Mouse (Mus musculus) ovary, postnatal 14 days (tissue): Measurements from ENCODE around the gene Zfp799.
A peak's percentile ranks its signal among the peaks of the same experiment; 100 is the strongest.
"Not testable (repeated sequence)": the region's sequence is repeated elsewhere in the genome, so short reads cannot be mapped to it uniquely, and the experiment has no call there.

Experiments
- DNase-seq: peaks from one replicate; pipeline ENCODE4 v3.0.0; 2022; ENCODE audit warnings: low spot score

The Zfp799 gene

DNA sequence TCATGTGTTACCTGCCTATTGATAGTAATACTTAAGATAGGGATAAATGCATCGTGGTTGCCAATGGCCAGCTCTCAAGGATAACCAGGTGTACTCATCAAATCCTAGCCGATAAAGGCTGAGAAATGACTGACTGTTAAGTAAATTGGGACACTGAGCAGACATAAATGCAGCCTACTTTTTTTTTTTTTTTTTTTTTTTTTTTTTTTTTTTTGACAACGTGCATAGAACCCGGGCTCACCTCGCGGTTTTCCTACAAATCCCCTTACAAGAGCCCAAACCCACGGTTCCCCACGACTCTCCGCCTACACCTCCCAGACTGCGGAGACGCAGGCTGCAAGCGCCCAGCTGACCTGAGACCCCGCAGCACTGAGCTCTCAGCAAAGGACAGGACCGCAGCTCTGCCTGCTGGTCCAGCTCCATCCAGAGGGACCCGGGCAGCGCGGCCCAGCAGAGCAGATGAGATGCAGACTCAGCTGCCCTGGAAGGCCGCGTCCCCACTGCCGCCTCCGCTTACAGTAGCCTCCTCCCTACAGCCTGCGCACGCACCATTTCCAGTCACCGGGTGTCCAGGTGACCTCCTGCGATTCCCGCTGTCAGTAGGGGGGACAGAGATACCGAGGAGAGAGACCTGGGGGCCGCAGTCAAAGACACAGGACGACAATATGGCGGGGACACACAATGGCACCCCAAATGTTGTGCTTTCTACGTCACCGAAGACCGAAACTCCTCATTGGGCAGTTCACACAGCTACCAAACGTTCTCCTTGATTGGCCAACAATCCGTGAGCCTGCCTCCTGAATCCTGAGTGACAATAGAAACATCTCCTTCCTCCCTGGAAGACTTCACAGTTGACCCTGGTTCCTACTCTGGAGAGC lies at the start of gene Zfp799:
Gene Zfp799, minus strand, starts transcription at position 722 of the 878 bp plus-strand sequence.
- DNase-seq, result peak; percentile 66

DNA sequence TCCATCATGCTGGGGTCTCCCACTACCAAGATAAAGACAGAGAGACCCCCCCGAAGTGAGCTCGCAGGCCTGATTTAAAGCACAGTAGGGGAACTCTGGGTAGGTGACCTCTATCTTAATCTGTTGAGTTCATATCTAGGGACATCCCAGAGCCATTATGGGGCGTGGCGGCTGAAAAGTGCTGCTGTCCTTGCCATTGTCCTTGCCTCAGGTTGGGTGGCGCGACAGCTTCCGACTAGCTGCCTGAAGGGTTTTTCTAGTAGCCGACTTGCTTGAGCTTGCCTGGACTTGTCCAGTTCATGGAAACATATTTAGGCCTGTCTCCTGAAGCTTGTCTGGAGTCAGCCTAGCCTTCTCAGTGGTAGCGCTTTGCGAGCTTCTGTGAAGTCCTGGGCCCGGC lies 48.7 kb upstream of the Zfp799 start:
- no peak for DNase-seq

DNA sequence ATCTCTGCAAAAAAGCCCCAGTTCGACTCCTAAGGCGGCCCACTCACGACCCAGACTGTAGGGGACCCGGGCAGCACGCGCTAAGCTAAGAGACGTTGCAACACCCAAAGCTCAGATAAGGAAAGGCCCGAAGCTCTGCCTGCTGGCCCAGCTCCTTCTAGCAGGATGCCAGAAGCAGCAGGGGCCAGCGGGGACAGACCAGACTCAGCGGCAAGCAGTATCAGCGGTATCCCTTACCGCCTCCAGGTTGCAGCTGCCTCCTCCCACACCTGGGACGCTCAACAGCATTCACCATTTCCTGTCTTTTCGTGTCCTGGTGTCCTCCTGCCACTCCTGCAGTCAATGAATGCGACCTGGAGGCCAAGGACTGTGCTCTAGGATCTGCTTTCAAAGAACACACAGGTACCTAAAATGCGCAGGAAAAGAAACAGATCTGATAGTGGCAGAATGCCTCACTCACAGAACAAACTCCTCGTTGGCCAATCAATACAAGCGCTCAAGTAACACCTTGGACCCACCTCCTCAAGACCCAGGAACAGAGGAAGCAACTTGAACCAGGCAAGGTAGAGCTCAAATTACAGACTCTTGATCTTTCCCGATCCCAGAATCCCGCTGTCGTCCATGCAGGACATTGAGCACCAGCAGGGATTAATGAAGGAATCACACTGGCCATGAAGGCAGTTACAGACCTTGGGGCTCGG lies 47.6 kb upstream of the Zfp799 start:
- DNase-seq, result no peak

DNA sequence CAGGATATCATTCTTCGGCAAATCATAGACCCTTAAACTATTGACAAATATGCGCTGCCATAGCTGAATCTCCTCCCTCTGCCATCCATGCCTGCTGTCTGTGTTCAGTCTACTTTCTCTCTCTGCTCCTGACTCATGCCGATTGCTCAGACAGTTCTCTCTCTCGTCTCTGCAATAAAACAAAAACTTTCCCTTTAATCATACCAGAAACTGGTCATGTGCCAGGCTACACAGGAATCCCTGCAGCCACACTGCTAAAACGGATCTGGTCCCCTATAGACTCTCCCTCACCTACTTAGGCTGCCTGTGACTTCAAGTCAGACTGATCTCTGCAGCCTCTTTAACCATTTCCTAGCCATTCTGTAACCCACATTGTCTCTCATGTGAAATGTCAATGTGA lies 42.6 kb upstream of the Zfp799 start:
- no peak for DNase-seq

DNA sequence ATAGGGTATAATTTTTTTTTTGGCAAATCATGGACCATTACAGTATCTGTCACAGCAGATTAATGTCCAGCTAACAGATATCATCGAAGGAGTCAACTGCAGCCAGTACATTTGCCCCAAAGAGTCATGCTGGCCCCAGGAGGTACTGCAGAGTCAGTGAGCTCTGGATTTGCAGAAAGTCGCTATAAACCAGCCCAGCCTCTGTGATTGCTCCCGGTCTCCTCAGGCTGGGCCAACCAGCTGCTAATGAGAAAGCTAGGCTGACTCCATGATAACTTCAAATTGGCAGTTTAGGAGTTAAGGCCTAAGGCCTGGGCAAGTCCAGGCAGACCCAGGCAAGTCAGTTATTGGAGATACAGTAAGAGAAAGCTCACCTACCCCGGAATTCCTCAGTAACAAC lies 42.0 kb upstream of the Zfp799 start:
- no peak for DNase-seq

DNA sequence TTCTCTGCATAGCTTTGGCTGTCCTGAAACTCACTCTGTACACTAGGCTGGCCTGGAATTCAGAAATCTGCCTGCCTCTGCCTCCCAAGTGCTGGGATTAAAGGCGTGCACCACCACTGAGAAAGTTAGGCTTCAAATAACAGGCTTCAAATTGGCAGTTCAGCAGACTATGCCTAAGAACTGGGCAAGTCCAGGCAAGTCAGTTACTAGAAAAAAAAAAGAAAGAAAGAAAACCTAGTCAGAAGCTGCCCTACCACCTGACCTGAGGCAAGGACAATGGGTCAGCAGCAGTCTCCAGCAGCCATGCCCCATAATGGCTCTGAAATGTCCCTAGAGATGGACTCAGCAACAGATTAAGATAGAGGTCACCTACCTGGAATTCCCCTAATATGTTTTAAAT lies 41.4 kb upstream of the Zfp799 start:
- DNase-seq, result no peak

DNA sequence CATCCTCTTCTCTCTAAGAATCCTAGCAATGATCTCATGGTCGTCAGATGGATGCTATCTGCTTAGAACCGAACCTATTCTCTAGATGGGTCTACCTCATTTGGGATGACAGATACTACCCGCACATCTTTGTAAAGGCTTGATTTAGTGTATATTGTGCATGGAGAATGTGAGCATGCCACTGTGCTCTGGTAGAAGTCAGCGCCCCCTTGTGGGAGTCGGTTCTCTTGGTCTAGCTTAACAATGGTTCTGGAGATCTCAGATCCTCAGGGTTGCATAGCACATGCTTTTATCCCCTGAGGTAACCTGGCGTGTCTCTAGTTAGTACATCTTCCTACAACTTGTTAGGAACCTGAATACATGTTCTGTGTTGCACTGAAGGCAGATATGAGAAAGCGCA lies 37.2 kb upstream of the Zfp799 start:
- not testable (repeated sequence) for DNase-seq

DNA sequence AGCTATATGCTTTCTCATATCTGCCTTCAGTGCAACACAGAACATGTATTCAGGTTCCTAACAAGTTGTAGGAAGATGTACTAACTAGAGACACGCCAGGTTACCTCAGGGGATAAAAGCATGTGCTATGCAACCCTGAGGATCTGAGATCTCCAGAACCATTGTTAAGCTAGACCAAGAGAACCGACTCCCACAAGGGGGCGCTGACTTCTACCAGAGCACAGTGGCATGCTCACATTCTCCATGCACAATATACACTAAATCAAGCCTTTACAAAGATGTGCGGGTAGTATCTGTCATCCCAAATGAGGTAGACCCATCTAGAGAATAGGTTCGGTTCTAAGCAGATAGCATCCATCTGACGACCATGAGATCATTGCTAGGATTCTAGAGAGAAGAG lies 26.7 kb upstream of the Zfp799 start:
- DNase-seq, result not testable (repeated sequence)

DNA sequence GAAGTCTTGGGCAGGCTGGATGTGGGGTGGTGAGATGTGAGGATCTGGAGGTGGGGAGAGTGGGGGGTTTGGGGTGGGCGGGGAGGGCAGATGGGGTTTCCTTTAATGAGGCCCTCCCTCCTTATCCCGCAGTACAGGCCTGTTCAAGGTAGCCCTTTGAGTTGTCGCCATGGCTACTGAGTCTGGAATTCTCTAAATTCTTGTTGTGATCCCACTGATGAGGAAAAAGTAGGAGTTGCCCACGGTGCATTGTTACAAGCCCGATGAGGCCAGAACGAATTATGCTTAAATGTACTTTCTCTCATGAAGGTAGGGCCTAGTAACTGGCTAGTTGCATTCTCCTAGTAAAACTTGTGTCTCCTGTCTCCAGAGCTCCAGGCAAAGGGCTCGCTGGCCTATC lies 21.5 kb upstream of the Zfp799 start:
- DNase-seq, result no peak

DNA sequence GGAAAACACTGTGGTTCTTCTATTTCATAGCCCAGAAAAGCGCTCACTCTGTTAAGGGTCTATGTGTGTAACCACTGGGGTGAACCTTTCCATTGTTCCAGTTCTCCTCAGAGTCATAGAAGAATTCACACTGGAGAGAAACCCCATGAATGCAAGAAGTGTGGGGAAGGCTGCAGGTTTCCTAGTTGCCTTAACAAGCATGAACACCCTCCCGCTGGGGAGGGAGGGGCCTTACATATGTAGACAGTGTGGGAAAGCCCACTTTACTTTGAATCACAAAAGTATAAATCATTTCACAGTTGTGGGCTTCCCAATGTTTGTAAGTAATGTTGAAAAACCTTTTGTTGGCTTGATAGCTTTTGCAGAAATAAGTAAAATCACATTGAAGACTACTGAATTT lies 11.3 kb upstream of the Zfp799 start:
- DNase-seq, result no peak

DNA sequence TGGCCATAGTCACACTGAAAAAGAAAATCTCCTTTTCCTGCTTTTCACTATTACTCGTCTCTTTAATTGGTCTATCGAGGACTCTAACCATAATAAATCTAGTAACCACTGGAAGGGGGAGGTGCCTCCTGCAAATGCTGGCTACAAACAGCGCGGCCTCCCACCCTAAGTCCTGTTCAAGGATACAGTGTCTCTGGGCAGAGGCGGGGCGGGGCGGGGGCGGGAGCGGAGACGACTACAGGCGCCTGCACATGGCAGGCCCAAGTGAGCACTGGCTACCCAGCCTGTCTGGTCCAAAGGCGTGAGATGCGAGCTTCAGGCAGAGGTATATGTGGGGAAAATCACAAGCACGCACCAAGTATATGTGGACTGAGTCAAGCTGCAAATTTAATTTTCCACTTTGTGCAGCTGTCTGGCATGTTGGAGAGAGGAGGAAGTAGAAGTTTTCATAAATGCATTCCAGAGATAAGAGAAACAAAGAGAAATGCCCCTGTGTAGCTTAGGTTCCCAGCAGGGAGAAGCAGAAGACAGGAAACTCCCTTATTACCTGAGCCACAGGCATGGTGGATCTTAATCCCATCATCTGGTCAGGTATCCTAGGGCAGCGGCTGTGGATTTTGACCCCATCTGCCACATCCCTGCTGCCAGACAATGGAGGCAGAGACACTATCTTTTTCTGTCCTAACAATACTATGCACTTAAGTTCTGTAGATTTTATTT lies 9.2 kb upstream of the Zfp799 start:
- no peak for DNase-seq

DNA sequence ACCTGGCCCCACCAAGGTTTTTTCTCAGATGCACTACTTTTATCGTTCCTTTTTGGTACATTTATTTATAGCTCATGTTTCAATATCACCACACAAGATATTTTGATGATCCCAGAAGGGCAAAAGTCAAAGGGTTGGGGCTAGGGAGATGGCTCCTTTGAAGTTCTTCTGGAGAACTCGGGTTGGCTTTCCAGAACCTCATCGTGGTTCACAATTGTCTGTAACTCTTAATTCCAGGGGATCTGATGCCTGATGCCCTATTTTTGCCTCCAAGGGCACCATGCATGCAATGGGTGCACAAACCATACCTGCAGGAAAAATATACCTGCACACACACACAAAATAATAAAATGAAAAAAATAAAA lies 339 bp upstream of the Zfp799 start:
- DNase-seq, result no peak

DNA sequence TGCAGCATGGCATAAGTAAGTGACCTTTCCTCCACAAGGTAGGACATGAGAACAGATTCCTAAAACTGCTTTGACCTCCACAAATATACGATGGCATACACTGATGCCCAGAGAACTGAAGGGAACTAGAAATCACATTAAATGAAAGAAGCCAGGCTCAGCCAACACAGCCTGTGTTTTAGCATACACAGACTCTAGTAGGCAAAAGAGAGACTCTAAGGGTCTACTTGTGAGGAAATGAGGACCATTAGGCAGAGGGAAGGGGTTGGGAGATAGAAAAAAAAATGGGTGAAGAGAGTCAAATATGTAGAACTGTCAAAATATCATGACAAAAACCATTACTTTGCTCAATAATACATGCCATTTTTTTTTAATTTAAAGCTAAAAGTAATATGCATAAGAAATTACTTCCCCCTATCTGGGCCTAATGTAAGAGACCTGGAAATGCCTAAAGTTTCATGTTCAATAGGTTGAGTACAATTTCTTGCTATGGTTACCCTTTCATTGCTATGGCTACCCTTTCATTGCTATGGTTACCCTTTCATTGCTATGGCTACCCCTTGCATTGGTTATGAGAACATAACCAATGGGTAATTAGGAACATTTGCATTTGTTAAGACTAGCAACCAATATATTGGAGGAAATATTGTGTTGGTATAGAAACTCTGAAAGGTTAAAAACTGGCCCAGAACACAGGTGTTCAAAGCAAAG lies 13.8 kb downstream of the Zfp799 start:
- DNase-seq, result no peak

DNA sequence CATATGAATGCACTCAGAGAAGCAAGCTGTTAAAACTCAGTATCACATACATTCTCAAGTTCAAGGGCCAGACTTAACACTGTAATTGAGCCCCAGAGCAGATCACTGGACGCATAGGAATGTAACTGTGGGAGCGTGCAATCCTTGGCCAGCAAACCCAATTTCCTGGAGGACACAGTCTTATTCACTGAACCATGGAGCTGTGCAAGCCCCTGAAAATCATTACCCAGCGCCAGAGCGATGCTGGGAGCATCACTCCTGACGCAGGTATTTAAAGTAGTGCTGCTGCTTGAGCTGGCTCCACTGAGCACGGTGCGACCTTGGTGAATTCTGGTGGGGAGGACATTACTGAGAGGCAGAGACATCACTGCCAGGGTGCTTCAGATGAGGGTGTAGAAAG lies 15.9 kb downstream of the Zfp799 start:
- DNase-seq, result no peak

DNA sequence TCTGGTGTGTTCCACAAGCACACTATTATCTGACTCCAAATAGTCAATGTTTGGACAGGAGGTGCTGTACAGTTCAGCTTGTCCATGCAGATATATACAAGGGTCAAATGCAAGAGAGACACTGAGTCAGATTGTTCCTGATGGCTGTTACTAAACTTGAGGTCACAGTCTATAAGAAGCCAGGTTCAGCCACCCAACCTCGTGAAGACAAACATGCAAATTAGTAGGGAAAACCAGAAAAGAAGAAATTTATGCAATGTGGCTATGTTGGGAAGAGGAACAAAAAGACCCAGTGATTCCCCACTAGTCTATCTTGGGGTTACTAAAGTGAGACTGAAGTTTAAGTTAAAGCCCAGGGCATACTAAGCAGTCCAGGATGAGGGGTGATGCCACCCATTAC lies 19.4 kb downstream of the Zfp799 start:
- DNase-seq, result no peak

DNA sequence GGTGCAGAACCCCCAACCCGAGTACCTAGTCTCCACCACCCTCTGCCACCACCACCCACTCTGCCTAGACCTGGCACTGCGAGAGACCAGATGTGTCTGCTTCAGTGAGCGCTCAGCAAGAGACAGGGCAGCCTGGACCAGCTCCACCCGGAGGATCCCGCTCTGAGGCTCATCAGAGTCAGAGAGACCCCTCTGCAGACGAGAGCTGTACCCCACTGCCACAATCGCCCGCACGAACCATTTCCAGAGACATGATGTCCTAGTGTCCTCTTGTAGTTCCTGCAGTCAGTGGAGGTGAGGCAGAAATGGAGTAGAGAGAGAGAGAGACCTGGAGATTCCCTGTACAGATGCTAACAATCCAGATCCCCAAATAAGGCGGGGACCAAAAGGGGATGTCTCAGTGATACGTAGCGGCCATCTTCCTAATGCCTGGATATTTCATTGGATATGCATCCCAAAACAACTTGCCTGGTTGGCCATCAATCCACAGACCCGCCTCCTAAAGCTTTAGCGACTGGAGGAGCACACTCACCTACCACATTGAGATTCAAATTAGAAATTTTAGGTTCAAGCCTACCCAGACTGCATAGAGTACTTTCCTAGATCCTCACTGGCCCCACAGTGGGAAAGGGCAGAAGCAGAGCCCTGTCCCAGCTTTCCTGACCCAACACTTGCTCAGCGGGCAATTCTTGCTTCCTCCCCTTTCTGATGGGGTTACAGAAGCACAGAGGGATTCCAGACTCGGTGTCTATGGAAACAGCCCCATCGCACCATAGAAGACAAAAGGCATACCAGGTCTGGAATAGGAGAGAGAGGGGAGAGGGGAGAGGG lies 20.3 kb downstream of the Zfp799 start, which contains the start of gene Zfp811:
Gene Zfp811, minus strand, starts transcription at position 388 of the 831 bp plus-strand sequence.
- peak; percentile 15 for DNase-seq

DNA sequence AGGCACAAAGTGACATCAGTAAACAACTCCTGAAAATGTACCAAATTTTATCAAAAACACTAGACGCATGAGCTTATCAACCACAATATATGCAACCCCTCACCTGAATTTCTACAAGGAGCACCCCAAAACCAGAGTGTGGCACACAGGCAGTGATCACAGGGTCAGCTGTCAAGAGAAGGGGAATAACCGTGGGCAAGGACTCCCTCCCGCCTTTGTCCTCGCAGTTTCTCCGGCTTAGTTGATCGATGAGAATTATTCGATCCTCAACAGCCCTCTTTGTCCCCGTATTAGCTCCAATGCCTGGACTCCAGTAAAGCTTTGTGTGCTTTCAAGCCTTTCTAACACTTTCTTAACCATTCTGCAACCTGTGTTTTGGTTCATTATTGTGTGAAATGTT lies 21.1 kb downstream of the Zfp799 start:
- DNase-seq, result no peak

DNA sequence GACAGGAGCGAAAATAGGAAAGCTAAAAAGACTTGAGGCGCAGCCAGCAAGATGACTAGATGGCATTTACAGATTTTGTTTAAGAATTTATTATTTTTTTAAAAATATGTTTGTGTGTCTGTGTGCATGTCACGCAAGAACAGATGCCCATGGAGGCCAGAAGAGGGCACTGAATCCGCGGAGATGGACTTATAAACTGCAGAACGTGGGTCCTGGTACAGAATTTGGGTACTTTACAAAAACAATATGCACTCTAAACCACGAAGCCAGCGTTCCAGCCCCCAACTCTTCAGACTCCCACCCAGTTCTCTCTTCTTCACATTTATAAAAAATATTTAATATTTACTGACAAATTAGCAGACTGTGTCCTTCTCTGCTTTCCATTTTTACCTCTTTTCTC lies 40.8 kb downstream of the Zfp799 start:
- DNase-seq, result no peak

DNA sequence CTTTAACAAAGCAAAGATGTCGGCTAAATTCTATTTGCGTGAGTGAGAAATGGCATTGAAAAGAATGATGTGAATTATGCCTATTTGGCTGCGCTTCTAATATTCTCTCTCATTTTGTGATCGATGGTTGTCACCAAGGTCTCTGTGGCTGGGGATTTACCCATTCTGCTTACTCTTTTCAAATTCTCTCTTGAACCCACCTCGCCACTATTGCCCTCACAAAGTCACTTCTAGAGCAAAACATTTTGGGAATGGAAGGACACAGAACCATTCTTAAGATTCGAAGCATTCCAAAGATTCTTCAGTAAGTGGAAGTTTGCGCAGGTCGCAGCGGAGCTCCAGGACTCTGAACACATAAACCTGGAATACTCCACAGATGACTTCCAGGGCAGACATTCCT lies 41.5 kb downstream of the Zfp799 start:
- no peak for DNase-seq

DNA sequence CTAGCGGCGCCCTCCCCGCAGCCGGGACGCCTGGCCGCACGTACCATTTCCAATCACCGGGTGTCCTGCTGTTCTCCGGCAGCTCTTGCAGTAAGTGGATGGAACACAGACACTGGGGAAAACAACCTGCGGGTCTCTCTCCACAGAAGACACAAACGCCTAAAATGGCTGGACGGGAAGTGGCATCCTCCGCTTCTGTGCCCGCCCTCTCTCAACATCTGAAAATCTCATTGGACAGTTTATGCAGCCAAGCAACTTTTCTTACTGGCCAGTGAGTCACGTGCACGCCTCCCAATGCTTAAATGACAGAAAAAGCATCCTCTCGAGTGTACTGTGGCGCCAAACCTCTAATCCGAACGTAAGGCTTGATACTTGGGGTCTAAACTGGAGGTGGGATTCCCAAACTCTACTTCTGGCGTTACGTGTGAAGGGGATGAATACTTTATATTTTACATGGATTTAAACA lies 41.9 kb downstream of the Zfp799 start, which contains the start of gene Zfp871:
Gene Zfp871, minus strand, starts transcription at position 194 of the 466 bp plus-strand sequence.
- DNase-seq, result peak; percentile 70
